Mouse (Mus musculus) lung, postnatal 14 days (tissue): ENCODE measurements around the gene Gm3629.
A peak's percentile ranks its signal among the peaks of the same experiment; 100 is the strongest.
"Not testable (repeated sequence)": the region's sequence is repeated elsewhere in the genome, so short reads cannot be mapped to it uniquely, and the experiment has no call there.

ENCODE experiments used
- DNase-seq: peaks from one replicate; pipeline ENCODE4 v3.0.0; 2021

The Gm3629 gene

DNA sequence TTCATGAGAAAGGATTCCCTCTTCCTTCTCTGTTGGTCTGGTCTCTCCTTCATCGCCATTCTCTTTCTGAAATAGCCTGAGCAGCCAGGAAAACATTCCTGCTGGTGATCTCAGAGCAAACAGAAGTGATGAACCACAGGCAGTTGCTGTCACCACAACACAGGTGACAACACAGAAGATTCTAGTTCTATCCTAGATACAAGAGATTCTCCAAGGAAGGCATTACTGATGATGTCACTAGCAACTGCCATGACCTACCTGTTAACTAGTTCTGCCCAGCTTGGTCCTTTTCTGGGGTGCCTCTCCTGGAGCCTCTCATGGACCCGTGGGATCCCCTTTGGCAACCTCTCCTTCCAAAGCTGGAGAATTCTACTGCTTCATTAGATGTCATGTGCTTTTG, at the start of gene Gm3629:
Gm3629 (minus strand) TSS at position 101 of the 400 bp plus-strand sequence.
- DNase-seq: not testable (repeated sequence)

DNA sequence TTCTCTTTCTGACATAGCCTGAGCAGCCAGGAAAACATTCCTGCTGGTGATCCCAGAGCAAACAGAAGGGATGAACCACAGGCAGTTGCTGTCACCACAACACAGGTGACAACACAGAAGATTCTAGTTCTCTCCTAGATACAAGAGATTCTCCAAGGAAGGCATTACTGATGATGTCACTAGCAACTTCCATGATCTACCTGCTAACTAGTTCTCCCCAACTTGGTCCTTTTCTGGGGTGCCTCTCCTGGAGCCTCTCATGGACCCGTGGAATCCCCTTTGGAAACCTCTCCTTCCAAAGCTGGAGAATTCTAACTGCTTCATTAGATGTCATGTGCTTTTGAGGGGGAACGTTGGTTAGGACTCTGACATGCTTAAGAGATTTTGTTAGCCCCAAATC, 31.9 kb upstream of the Gm3629 start, which contains the start of gene Gm3460:
Gm3460 (minus strand) TSS at position 101 of the 400 bp plus-strand sequence.
- DNase-seq: not testable (repeated sequence)

DNA sequence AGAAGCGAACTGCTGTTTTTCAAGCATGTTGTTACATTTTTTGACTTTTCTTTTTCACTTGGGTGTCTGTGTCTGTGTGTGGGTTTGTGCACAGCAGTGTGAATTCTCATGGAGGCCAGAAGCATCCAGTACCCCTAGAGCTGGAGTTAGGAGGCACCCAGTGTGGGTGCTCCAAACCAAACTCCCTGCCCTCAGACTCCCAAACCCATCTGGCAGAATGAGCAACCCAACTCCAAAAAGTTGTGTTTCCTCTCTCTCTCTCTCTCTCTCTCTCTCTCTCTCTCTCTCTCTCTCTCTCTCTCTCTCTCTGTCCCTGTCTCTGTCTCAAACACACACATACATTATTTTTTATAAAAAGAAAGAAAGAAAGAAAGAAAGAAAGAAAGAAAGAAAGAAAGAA, 16.0 kb upstream of the Gm3629 start:
- not testable (repeated sequence) for DNase-seq

DNA sequence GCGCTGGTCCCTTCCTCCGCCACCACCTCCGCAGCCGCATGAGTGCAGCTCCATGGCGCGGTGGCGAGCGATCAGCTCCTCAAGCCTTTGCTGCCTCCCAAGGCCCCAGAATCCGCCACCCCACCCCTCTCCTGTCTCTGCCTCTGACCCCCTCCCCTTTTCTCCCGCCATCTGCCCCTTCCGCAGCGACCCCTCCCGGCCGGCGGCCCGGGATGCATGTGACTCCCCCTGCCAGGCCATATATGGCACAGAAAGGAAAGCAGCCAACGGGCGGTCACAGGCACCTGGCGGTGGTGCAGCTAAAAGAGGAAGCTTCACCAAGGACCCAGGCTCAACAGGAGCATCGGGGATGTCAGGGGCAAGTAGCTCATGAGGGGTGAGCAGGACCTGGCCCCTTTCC, 14.6 kb upstream of the Gm3629 start:
- not testable (repeated sequence) for DNase-seq

DNA sequence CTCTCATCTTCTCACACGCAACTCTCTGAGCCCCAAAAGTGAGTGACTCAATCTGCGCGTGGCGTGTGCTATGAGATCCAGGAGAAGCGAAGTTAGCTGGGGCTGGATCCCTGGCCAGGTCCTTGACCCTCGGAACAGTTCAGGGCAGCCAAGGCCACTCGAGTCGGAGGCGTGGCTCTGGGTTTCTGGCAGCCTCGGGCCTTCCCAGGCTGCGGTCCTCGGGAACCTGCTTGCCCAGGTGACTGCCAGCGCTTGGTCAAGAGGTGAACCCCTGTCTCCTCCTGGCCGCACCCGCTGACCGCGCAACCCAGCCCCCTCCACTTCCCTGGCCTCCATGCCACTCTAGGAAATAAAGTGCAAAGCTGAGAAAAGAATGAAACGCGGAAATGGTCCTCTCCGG, 14.1 kb upstream of the Gm3629 start:
- peak; percentile 3 for DNase-seq

DNA sequence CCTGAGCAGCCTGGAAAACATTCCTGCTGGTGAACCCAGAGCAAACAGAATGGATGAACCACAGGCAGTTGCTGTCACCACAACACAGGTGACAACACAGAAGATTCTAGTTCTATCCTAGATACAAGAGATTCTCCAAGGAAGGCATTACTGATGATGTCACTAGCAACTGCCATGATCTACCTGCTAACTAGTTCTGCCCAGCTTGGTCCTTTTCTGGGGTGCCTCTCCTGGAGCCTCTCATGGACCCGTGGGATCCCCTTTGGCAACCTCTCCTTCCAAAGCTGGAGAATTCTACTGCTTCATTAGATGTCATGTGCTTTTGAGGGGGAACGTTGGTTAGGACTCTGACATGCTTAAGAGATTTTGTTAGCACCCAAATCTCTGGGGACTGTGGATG, 53.2 kb downstream of the Gm3629 start, which contains the start of gene Gm8356:
Gm8356 (minus strand) TSS at position 101 of the 400 bp plus-strand sequence.
- not testable (repeated sequence) for DNase-seq
